Mouse (Mus musculus) kidney, adult 2 months (tissue): ENCODE data around the gene Cadm2.

Experiments
- CTCF ChIP-seq: fragments of 200-500 bp; conservative IDR thresholded peaks from 2 replicates; pipeline ENCODE4 v1.5.1; 2011; ENCODE audit warnings: low read depth, mild to moderate bottlenecking, control low read depth, low read length, moderate library complexity, mixed read lengths; ENCODE audit not compliant: insufficient read depth, insufficient read length
- POLR2A ChIP-seq: fragments of 200-500 bp; IDR thresholded peaks from one replicate; pipeline ENCODE4 v1.6.1; 2011; ENCODE audit warnings: low read depth, low read length, control low read depth

GRCm38 (mm10) chr16:67162211-67162790 lies 458.4 kb downstream of the Cadm2 start:
- TF ChIP-seq CTCF: no peak
- no peak for TF ChIP-seq POLR2A
